Mouse (Mus musculus) midbrain, embryonic 15.5 days (tissue): ENCODE measurements around the gene Umad1. TPM values are rescaled to one million over a fixed set of nuclear protein-coding genes. Genes with fewer than 3 reads are reported as not detected.

Experiments
- ATAC-seq: fragments of 200-750 bp; cut with Nextera tagmentation; replicated peaks from 2 replicates; pipeline ENCODE4 v1.8.0; 2017; ENCODE audit warnings: moderate TSS enrichment
- H3K27ac ChIP-seq: fragments of 300-500 bp; sonication (generic); 2 replicates; pipeline ENCODE4 v1.5.1; 2015; ENCODE audit warnings: mild to moderate bottlenecking, inconsistent platforms
- H3K27me3 ChIP-seq: fragments of 300-500 bp; sonication (generic); replicated peaks from 2 replicates; pipeline ENCODE4 v1.6.1; 2015; ENCODE audit warnings: inconsistent platforms
- H3K36me3 ChIP-seq: fragments of 300-500 bp; sonication (generic); replicated peaks from 2 replicates; pipeline ENCODE4 v1.6.1; 2015; ENCODE audit warnings: inconsistent platforms
- H3K4me1 ChIP-seq: fragments of 300-500 bp; sonication (generic); 2 replicates; pipeline ENCODE4 v1.6.1; 2015; ENCODE audit warnings: inconsistent platforms
- H3K4me2 ChIP-seq: fragments of 300-500 bp; sonication (generic); 2 replicates; pipeline ENCODE4 v1.6.1; 2015; ENCODE audit warnings: inconsistent platforms, mild to moderate bottlenecking, moderate library complexity
- H3K4me3 ChIP-seq: fragments of 300-500 bp; sonication (generic); 2 replicates; pipeline ENCODE4 v1.5.1; 2015; ENCODE audit warnings: mild to moderate bottlenecking, inconsistent platforms
- H3K9ac ChIP-seq: fragments of 300-500 bp; sonication (generic); 2 replicates; pipeline ENCODE4 v1.6.1; 2015; ENCODE audit warnings: mild to moderate bottlenecking, inconsistent platforms
- H3K9me3 ChIP-seq: fragments of 300-500 bp; sonication (generic); 2 replicates; pipeline ENCODE4 v1.6.1; 2016; ENCODE audit warnings: inconsistent platforms
- WGBS: fragments of 180-500 bp; shearing (Covaris S2); methylation state at CpG from one replicate; pipeline ENCODE4 v1.1.7; 2015; ENCODE audit warnings: mixed read lengths; 5-methylcytosine and 5-hydroxymethylcytosine counted together
- polyA plus RNA-seq: library from polyadenylated mRNA; unstranded; fragments of >200 nt; fragmentation: Nextera tagmentation; extraction: Ambion mirVana; gene quantifications from 2 replicates; pipeline ENCODE4 v1.2.1, GENCODE M21; 2015

Umad1 gene
- polyA plus RNA-seq, 1 experiment from 2014 or later, result 59.6 TPM

DNA sequence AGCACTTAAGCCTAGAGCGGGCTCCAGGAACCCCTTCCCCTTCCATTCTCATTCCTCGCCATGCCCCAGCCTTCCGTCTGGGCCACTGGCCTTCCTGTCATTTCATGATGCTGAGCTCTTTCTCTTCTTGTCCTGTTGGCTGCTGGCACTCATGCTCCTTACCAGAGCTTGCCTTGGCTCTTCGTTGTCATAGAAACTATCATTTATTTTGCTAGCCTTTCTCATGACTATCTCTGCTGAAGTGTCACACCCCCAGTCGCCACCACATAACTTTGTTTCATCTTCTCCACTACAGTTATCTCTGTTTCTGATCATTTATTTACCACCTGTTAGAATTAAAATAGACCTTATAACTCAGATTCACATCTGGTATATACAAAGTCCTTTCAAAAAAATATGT is 117.3 kb downstream of the Umad1 start:
- Histone ChIP-seq H3K27ac (no peak overlapping the region), H3K4me2 (no peak overlapping the region), H3K4me1 (no peaks in the 10 kb centered on the region), H3K9ac (no peak overlapping the region), H3K4me3 (no peak overlapping the region), H3K9me3 (no peaks in the 10 kb centered on the region), H3K27me3 (no peaks in the 10 kb centered on the region), H3K36me3 (no peaks in the 10 kb centered on the region)
- ATAC-seq, result no peak
- 96% methylated on average over 5 of the region's 5 CpGs for whole genome bisulfite sequencing

DNA sequence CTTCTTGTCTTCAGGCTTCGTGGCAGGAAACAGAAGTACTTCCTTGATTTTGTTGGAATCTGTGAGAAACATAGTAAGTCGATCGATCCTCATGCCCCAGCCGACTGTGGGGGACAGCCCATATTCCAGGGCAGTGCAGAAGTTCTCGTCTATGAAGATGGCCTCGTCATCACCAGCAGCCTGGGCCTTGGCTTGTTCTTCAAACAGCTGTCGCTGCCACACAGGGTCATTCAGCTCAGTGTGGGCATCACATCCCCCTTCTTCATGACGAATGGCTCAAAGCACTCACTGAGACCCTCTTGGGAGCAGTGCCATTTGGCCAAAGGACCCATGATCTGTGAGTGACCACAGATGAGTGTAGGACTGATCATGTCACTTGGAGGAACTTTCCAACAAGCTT is 118.6 kb downstream of the Umad1 start:
- no peak for ATAC-seq
- WGBS, result 96% methylated on average over 8 of the region's 8 CpGs
- Histone ChIP-seq H3K9me3 (no peaks in the 10 kb centered on the region), H3K27me3 (no peaks in the 10 kb centered on the region), H3K4me1 (no peaks in the 10 kb centered on the region), H3K36me3 (no peaks in the 10 kb centered on the region), H3K27ac (no peak overlapping the region), H3K4me3 (no peak overlapping the region), H3K4me2 (no peak overlapping the region), H3K9ac (no peak overlapping the region)

DNA sequence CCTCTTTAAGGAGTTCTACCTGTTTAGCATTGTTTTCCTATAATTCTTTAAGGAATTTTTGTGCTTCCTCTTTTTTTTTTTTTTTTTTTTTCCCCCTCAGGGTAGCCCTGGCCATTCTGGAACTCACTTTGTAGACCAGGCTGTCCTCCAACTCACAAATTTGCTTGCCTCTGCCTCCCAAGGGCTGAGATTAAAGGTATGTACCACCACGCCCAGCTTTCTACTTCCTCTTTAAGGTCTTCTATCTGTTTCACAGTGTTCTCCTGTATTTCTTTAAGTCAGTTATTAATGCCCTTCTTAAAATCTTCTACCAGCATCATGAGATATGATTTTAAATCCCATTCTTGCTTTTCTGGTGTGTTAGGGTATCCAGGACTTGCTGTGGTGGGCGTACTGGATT is 130.2 kb downstream of the Umad1 start:
- Histone ChIP-seq H3K27ac (no peak overlapping the region), H3K27me3 (no peaks in the 10 kb centered on the region), H3K36me3 (no peaks in the 10 kb centered on the region), H3K4me3 (no peak overlapping the region), H3K9ac (no peak overlapping the region), H3K4me2 (no peak overlapping the region), H3K9me3 (no peaks in the 10 kb centered on the region), H3K4me1 (no peaks in the 10 kb centered on the region)
- ATAC-seq, result no peak
- 97% methylated on average over 2 of the region's 2 CpGs for WGBS

DNA sequence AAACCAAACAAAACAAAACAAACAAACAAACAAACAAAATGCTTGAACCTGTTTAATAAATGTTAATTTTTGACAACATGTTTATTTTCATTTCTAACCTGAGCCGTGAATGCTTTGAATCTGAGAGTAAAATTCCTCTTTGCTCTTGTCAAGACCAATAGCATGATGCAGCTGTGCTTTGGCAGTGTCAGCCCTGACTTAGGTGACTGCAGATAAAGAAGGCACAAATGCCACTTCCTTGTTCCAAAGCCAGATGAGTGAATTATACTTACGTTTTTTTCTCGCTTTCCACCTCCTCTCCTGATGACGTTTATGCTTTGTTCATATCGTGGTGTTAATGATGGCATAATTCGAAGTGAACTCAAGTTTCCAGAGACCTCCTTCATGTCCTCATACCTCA is 131.2 kb downstream of the Umad1 start:
- H3K4me2 ChIP-seq, result no peak overlapping the region
- no peak for ATAC-seq
- no peaks in the 10 kb centered on the region for H3K36me3 ChIP-seq
- no peaks in the 10 kb centered on the region for H3K9me3 ChIP-seq
- H3K27me3 ChIP-seq, result no peaks in the 10 kb centered on the region
- WGBS, result 95% methylated on average over 6 of the region's 6 CpGs
- H3K27ac ChIP-seq, result no peak overlapping the region
- H3K9ac ChIP-seq, result no peak overlapping the region
- H3K4me3 ChIP-seq, result no peak overlapping the region
- H3K4me1 ChIP-seq, result peaks cover 3% of the 10 kb centered on the region; the same call in 1 of the 2 replicates

DNA sequence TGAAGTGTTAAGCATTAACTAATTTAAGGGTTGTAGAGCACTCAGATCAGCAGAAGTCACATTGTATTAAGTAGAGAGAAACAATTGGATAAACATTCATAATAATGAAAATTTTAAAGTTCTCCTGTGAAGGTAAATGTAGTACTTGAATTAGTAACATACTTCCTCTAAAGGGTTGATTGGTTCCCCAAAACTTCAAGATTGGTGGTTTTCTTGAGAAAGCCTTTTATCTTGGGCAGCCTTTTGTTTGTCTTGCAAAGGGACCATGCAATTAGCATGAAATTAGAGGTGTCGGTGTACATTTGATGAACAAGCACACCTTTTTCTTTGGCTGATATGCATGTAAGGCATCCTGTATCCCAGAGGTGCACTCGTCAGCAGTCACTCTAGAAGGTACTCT is 131.8 kb downstream of the Umad1 start:
- Histone ChIP-seq H3K4me2 (no peak overlapping the region), H3K27ac (no peak overlapping the region), H3K9ac (no peak overlapping the region), H3K9me3 (no peaks in the 10 kb centered on the region), H3K4me3 (no peak overlapping the region), H3K27me3 (no peaks in the 10 kb centered on the region), H3K36me3 (no peaks in the 10 kb centered on the region), H3K4me1 (peaks cover 3% of the 10 kb centered on the region; the same call in 1 of the 2 replicates)
- no peak for ATAC-seq
- WGBS, result 82% methylated on average over 2 of the region's 2 CpGs

DNA sequence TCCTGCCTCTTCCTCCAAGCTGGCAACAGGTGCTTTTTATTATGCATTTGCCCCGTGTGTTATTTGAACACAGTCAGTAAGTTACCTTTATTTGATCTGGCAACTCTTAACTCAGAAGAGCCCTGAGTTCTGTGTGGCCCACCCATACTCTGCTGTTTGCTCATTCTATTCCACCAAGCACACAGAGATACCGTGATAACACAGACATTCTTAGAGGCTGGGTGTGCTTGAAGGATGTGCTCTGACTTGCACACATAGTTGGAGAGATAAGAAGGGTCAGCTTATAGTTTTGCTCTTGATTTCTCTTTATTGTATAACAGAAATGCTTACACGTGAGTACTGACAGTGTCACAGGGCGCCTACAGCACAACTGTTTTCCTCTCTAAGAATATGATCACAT is 133.9 kb downstream of the Umad1 start:
- H3K4me1 ChIP-seq, result peaks cover 3% of the 10 kb centered on the region; the same call in 1 of the 2 replicates
- H3K36me3 ChIP-seq, result no peaks in the 10 kb centered on the region
- WGBS, result 85% methylated on average over 4 of the region's 4 CpGs
- no peak overlapping the region for H3K4me3 ChIP-seq
- no peak overlapping the region for H3K9ac ChIP-seq
- no peaks in the 10 kb centered on the region for H3K9me3 ChIP-seq
- no peak for ATAC-seq
- no peak overlapping the region for H3K27ac ChIP-seq
- H3K4me2 ChIP-seq, result no peak overlapping the region
- H3K27me3 ChIP-seq, result no peaks in the 10 kb centered on the region

DNA sequence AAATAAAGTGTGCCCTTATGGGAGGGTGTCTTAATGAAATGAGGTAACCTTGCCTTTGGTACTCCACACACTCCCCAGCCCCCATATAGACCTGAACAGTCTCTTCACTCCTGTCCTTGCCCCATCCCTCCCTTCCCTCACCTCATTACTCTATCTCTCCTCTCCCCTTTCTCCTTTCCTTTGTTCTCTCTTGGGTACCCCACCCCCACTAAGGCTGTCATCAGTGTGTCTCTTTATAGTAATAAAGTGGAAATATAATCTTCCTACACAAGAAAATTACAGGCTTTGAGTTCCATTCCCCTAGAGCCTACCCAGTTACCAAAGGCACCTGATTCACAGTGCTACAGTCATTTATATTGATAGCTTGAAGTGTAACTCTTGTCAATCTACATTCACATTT is 135.0 kb downstream of the Umad1 start:
- Histone ChIP-seq H3K27me3 (no peaks in the 10 kb centered on the region), H3K4me2 (no peak overlapping the region)

DNA sequence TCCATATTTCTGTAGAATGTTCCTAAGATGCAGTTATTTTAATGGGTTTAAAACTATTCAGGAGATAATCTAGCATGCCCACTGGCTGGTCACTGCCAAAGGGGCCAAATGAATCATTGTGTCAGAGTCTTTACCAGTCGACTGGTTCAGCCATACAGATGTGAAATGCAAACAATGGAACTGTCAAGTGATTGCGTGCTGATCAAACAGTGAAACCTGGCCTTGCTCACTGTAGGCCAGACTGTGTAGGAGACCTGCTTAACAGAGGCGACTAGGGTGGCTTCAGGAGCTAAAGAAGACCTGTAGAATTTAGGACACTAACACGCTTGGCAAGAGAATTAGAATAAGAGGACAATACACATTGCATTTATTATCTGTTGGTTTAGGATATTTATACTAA is 136.0 kb downstream of the Umad1 start:
- Histone ChIP-seq H3K9me3 (no peaks in the 10 kb centered on the region), H3K4me2 (no peak overlapping the region), H3K27me3 (no peaks in the 10 kb centered on the region), H3K4me3 (no peak overlapping the region), H3K27ac (no peak overlapping the region), H3K36me3 (no peaks in the 10 kb centered on the region), H3K4me1 (peaks cover 3% of the 10 kb centered on the region; the same call in 1 of the 2 replicates), H3K9ac (no peak overlapping the region)
- WGBS, result 19% methylated on average over 4 of the region's 4 CpGs
- ATAC-seq, result no peak

More for the DNA sequence above, 135.0 kb downstream of the Umad1 start:
- Histone ChIP-seq H3K9me3 (no peaks in the 10 kb centered on the region), H3K9ac (no peak overlapping the region), H3K4me1 (peaks cover 3% of the 10 kb centered on the region; the same call in 1 of the 2 replicates), H3K36me3 (no peaks in the 10 kb centered on the region), H3K27ac (no peak overlapping the region), H3K4me3 (no peak overlapping the region)
- ATAC-seq, result no peak

DNA sequence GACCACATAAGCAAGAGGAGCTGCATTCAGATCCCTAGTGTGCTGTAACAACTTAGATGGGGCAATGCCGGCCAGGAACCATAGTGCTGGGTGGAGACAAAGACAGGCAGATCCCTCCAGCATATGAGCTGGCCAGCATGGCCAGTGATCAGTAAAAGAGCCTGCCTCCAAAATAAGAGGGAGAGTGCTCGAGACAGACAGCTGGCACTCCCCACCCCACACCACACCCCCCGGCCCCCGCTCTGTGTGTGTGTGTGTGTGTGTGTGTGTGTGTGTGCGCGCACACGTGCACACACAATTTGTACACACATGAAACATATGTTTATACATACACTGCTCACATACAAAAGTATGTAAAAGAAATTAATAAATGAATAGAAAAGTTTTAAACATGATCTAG is 138.2 kb downstream of the Umad1 start:
- Histone ChIP-seq H3K36me3 (no peaks in the 10 kb centered on the region), H3K27ac (no peak overlapping the region), H3K4me2 (no peak overlapping the region), H3K9ac (no peak overlapping the region), H3K4me1 (peaks cover 5% of the 10 kb centered on the region; the same call in 1 of the 2 replicates), H3K27me3 (no peaks in the 10 kb centered on the region), H3K4me3 (no peak overlapping the region), H3K9me3 (no peaks in the 10 kb centered on the region)
- 84% methylated on average over 7 of the region's 7 CpGs for WGBS
- ATAC-seq, result no peak

DNA sequence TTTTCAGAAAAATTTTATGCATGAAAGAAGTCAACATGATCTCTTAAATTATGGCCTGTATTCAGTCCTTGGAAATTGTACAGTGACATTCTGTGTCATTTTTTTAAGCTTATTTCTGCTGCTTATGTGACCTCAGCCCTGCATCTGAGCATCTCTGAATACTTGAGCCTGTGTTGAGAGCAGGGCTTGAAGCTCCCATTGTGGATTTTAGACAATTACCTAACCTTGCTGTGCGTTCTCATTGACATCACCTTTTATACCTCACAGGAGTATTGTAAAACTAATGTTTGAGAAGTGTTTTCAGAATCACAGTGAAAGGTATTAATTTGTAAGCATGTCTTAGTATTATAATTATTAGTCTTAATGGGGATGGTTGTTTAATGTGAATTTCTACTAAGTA is 140.6 kb downstream of the Umad1 start:
- H3K36me3 ChIP-seq, result no peaks in the 10 kb centered on the region
- no peak for ATAC-seq
- WGBS, result 59% methylated on average over 1 of the region's 1 CpGs

DNA sequence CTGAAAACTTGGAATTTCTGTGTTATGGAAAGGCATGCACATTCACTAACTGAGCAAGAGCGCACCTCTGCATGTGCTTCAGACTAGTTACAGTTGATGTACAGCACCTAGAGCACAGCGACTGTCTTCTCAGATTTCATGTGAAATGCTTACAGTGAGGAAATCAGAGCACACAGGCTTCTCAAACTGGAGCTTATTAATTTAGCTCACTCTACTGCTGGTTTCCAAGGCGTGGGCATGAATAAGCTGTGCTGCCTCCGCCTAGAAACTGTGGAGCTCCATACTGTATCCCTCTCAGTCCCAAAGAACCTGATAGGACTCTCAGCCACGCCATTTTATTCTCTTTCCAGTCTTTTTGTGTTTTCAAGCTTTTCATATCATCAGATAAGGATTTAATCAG is 144.0 kb downstream of the Umad1 start:
- Histone ChIP-seq H3K36me3 (no peaks in the 10 kb centered on the region), H3K27me3 (no peaks in the 10 kb centered on the region), H3K27ac (no peak overlapping the region), H3K4me3 (no peak overlapping the region), H3K9ac (no peak overlapping the region), H3K4me2 (no peak overlapping the region), H3K9me3 (no peaks in the 10 kb centered on the region), H3K4me1 (0 out of 2 replicates have a peak, but pooled peaks cover 3% of the 10 kb centered on the region)
- ATAC-seq, result no peak
- WGBS, result 94% methylated on average over 5 of the region's 5 CpGs

More for the DNA sequence above, 140.6 kb downstream of the Umad1 start:
- no peak overlapping the region for H3K4me3 ChIP-seq
- H3K27ac ChIP-seq, result no peak overlapping the region
- peaks cover 5% of the 10 kb centered on the region; the same call in 1 of the 2 replicates for H3K4me1 ChIP-seq
- H3K9me3 ChIP-seq, result no peaks in the 10 kb centered on the region
- H3K27me3 ChIP-seq, result no peaks in the 10 kb centered on the region
- no peak overlapping the region for H3K9ac ChIP-seq
- H3K4me2 ChIP-seq, result no peak overlapping the region

DNA sequence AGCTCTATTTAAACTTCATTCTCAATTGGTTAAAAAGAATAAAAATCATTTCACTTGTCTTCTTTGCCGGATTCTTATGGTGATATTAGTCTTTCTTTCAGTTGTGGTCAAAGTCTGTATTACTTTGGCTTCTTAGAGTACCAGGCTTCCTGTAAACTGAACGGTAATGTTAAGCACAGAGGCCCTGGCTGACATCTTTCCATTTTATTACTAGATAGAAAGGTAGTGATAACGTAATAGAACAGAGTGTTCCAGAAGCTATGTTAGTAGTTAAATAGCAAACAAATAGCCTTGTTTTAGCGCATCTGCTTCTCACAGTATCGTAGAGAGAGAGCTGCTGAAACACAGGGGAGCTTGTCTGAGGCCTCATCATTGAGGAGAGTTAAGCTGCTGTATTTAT is 146.8 kb downstream of the Umad1 start:
- H3K27ac ChIP-seq, result no peak overlapping the region
- no peak overlapping the region for H3K4me2 ChIP-seq
- H3K27me3 ChIP-seq, result no peaks in the 10 kb centered on the region
- no peak for ATAC-seq
- no peak overlapping the region for H3K4me3 ChIP-seq
- no peaks in the 10 kb centered on the region for H3K9me3 ChIP-seq
- no peaks in the 10 kb centered on the region for H3K4me1 ChIP-seq
- H3K36me3 ChIP-seq, result no peaks in the 10 kb centered on the region
- H3K9ac ChIP-seq, result no peak overlapping the region
- WGBS, result 89% methylated on average over 5 of the region's 5 CpGs

DNA sequence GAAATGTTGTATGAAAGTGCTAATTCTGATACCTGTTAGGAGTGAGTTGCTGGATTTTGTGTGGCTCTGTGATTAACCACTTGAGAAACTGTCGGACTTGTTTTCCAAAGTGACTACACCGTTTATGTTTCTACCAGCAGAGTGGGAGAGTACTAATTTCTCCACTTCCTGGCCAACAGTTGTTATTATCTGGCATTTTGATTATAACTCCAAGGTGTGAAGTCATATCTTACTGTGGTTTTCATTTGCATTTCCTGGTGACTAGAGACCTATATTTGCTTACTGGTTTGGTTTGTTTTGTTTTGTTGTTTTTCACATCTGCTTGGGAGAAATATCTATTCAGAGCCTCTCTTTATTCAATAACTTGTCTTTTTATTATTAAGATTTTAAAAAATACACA is 149.2 kb downstream of the Umad1 start:
- 92% methylated on average over 2 of the region's 2 CpGs for WGBS
- no peaks in the 10 kb centered on the region for H3K27me3 ChIP-seq
- no peak overlapping the region for H3K4me3 ChIP-seq

More for the DNA sequence above, 149.2 kb downstream of the Umad1 start:
- no peaks in the 10 kb centered on the region for H3K9me3 ChIP-seq
- ATAC-seq, result no peak
- no peak overlapping the region for H3K4me2 ChIP-seq
- no peaks in the 10 kb centered on the region for H3K36me3 ChIP-seq
- H3K27ac ChIP-seq, result no peak overlapping the region
- H3K4me1 ChIP-seq, result peaks cover 6% of the 10 kb centered on the region
- H3K9ac ChIP-seq, result no peak overlapping the region
